Mouse (Mus musculus) hindbrain, embryonic 10.5 days (tissue): Measurements from ENCODE around the gene Slc36a2. TPM values are rescaled to one million over a fixed set of nuclear protein-coding genes. Genes with fewer than 3 reads are reported as not detected.
A peak's percentile ranks its signal among the peaks of the same experiment; 100 is the strongest.
"Not testable (repeated sequence)": the region's sequence is repeated elsewhere in the genome, so short reads cannot be mapped to it uniquely, and the experiment has no call there.

ENCODE experiments used
- DNase-seq: peaks from one replicate; pipeline ENCODE4 v3.0.0-alpha.2; 2017; ENCODE audit warnings: low spot score
- H3K27ac ChIP-seq: fragments of 300-500 bp; sonication (generic); 2 replicates; pipeline ENCODE4 v1.5.1; 2016; ENCODE audit warnings: mild to moderate bottlenecking, moderate library complexity
- H3K27me3 ChIP-seq: fragments of 300-500 bp; sonication (generic); 2 replicates; pipeline ENCODE4 v1.6.1; 2016; ENCODE audit warnings: mild to moderate bottlenecking; ENCODE audit not compliant: poor library complexity, insufficient read depth, severe bottlenecking
- H3K36me3 ChIP-seq: fragments of 300-500 bp; sonication (generic); 2 replicates; pipeline ENCODE4 v1.6.1; 2016; ENCODE audit warnings: mild to moderate bottlenecking, moderate library complexity
- H3K4me1 ChIP-seq: fragments of 300-500 bp; sonication (generic); replicated peaks from 2 replicates; pipeline ENCODE4 v1.6.1; 2016; ENCODE audit warnings: mild to moderate bottlenecking
- H3K4me3 ChIP-seq: fragments of 300-500 bp; sonication (generic); 2 replicates; pipeline ENCODE4 v1.5.1; 2016; ENCODE audit warnings: mild to moderate bottlenecking, moderate library complexity
- H3K9me3 ChIP-seq: fragments of 300-500 bp; sonication (generic); 2 replicates; pipeline ENCODE4 v1.6.1; 2016; ENCODE audit warnings: mild to moderate bottlenecking, moderate library complexity
- WGBS: fragments of 180-500 bp; shearing (Covaris S2); methylation state at CpG from one replicate; pipeline ENCODE4 v1.1.7; 2016; 5-methylcytosine and 5-hydroxymethylcytosine counted together
- polyA plus RNA-seq: library from polyadenylated mRNA; unstranded; fragments of >200 nt; fragmentation: Nextera tagmentation; extraction: Ambion mirVana; gene quantifications from 2 replicates; pipeline ENCODE4 v1.2.1, GENCODE M21; 2016

Slc36a2 gene
- polyA plus RNA-seq, 1 experiment from 2014 or later, result 1.0 TPM

DNA sequence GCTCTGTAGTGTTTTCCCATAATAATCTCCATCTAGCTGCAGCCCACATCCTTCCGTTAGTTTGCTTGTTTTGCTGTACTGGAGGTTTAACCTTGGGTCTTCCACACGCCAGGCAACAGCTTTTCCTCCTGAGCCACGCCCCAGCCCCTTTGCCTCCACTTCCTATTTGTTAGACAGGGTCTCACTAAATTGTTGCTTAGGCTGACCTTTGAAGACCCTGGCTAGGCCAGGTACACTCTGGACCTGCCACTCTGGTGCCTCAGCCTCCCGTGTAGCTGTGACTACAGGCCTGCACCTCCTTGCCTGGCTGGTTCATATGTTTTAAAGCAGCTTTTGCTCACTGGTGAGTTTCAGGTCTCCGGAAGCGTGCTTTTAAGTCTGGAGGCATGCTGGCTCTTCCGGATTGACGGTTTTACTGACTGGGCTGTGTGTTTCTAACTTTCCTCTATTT lies 64.0 kb downstream of the Slc36a2 start:
- no peaks in the 10 kb centered on the region for H3K36me3 ChIP-seq
- H3K27me3 ChIP-seq, result no peaks in the 10 kb centered on the region
- no peaks in the 10 kb centered on the region for H3K4me1 ChIP-seq
- no peak overlapping the region for H3K27ac ChIP-seq
- no peaks in the 10 kb centered on the region for H3K9me3 ChIP-seq
- H3K4me3 ChIP-seq, result no peak overlapping the region
- WGBS, result 81% methylated on average over 8 of the region's 8 CpGs
- DNase-seq, result no peak

DNA sequence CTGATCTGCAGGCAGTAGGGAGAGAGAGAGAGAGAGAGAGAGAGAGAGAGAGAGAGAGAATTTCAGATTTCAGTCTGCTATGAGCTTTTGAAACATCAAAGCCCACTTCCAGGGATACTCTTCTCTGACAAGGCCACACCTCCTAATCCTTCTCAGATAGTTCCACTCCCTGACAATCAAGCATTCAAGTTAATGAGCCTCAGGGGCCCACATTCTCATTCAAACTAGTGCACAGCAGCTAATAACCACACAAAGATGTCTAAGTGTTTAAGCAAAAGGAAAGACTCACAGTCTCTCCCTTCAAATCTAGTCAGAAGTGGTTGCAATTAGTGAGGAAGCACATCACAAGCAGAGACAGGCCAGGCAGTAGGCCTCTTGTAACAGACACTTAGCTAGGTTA lies 64.6 kb downstream of the Slc36a2 start:
- no peaks in the 10 kb centered on the region for H3K9me3 ChIP-seq
- H3K27me3 ChIP-seq, result no peaks in the 10 kb centered on the region
- no peaks in the 10 kb centered on the region for H3K4me1 ChIP-seq
- no peak for DNase-seq
- no peak overlapping the region for H3K27ac ChIP-seq
- no peak overlapping the region for H3K4me3 ChIP-seq
- no peaks in the 10 kb centered on the region for H3K36me3 ChIP-seq

DNA sequence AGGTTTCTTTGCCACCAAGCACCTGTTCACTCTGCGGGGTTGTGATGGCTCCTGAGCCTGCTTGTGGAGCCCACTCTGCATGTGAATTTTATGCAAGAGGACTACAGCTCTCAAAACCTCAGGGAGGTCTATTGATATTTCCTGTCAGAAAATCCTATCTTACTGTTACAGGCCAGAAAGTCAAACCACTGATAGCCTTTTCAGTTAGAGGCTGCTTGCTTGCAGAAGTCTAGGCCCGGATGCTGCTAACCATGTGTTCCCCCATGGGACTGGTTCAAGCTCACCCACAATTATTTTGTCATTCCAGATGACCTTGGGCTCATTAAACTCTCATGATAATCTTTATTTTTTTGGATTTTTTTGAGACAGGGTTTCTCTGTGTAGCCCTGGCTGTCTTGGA lies 67.8 kb downstream of the Slc36a2 start:
- 89% methylated on average over 2 of the region's 2 CpGs for WGBS
- Histone ChIP-seq H3K27me3 (no peaks in the 10 kb centered on the region), H3K9me3 (no peaks in the 10 kb centered on the region), H3K27ac (no peak overlapping the region), H3K36me3 (no peaks in the 10 kb centered on the region), H3K4me1 (peaks cover 12% of the 10 kb centered on the region), H3K4me3 (no peak overlapping the region)
- no peak for DNase-seq

DNA sequence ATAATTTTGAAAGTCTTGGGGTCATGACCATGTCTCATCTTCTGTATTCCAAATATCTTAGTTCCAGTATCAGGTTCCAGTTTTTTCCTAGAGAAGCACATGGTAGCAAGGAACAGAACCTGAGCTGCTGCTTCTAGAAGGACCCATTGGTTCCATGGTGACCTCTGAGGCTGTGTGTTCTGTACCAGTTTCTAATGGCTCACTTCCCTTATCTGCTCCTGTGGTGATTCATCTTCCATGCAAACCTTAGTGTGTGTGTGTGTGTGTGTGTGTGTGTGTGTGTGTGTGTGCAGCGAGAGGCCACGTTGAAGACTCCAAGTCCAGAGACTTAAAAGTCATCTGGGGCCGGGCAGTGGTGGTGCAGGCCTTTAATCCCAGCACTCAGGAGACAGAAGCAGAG lies 68.9 kb downstream of the Slc36a2 start:
- H3K4me3 ChIP-seq, result no peak overlapping the region
- H3K36me3 ChIP-seq, result no peaks in the 10 kb centered on the region
- H3K27me3 ChIP-seq, result no peaks in the 10 kb centered on the region
- whole genome bisulfite sequencing, result 85% methylated on average over 3 of the region's 3 CpGs
- no peaks in the 10 kb centered on the region for H3K9me3 ChIP-seq
- DNase-seq, result no peak
- peaks cover 12% of the 10 kb centered on the region for H3K4me1 ChIP-seq
- H3K27ac ChIP-seq, result no peak overlapping the region

DNA sequence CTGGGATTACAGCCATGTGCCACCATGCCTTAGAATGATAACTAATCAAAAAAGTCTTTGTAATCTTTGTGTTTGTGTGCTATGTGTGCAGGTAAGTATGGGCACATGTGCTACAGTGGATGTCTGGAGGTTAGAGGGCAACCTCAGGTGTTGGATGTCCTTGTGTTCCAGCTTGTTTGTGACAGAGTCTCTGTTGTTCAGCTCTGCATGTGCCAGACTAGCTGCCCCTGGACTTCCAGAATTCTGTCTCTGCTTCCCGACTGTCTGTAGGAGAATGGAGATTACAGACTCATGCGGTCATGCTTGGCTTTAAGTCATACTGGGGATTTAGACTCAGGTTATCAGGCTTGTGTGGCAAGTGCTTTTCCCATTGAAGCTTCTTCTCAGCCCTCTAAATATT lies 70.6 kb downstream of the Slc36a2 start:
- DNase-seq, result no peak
- Histone ChIP-seq H3K9me3 (no peaks in the 10 kb centered on the region), H3K27me3 (no peaks in the 10 kb centered on the region), H3K4me3 (no peak overlapping the region), H3K36me3 (no peaks in the 10 kb centered on the region), H3K27ac (no peak overlapping the region), H3K4me1 (peaks cover 12% of the 10 kb centered on the region)
- 79% methylated on average over 2 of the region's 2 CpGs for WGBS

DNA sequence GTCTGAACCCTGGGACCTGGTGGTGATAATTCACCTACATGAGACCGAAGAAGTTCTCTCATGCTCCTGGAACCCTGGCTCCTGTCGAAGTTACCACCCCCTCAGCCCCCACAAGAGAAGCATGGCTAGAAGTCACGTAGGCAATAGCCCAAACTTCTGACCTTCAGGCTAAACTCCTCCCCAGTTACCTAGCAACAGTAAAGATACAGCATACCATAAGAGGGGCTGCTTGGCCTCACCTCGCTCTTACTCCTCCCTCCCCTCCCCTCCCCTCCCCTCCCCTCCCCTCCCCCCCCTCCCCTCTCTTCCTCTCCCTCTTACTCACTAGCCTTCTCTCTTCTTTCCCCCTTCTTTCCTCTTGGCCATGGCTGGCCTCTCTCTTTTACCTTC lies 71.0 kb downstream of the Slc36a2 start:
- H3K4me3 ChIP-seq, H3K27ac ChIP-seq, H3K27me3 ChIP-seq, DNase-seq, H3K9me3 ChIP-seq, H3K36me3 ChIP-seq: not testable (repeated sequence)
- peaks cover 12% of the 10 kb centered on the region for H3K4me1 ChIP-seq
- WGBS, result 42% methylated on average over 4 of the region's 4 CpGs

DNA sequence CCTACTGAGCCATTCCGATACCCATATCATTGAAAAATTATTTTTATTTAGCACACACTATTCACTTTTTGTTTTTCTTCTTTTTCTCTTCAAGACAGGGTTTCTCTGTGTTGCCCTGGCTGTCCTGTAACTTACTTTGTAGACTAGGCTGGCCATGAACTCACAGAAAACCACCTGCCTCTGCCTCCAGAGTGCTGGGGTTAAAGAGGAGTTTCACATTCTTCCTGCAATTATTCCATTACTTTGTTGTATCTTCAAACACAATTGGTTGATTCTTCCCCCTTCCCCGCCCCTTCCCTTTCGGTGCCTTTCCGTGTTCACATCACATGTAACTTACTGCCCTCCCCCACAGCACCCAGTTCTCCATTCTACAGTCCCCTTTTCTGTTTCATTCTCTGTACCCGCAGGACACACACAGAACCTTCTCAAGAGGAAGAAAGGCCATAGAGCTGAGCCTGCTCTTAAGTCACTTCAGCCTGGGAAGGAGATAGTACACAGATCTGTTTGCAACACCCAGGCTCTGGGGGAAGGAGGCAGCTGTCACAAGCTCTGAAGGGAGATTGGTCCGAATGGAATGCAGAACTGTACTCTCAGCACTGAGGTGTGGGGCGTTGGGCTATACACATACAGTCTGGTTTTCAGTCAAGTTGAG lies 71.5 kb downstream of the Slc36a2 start:
- no peak overlapping the region for H3K4me3 ChIP-seq
- no peaks in the 10 kb centered on the region for H3K9me3 ChIP-seq
- peaks cover 12% of the 10 kb centered on the region for H3K4me1 ChIP-seq
- peak; percentile 6 for DNase-seq
- 73% methylated on average over 7 of the region's 7 CpGs for WGBS
- no peak overlapping the region for H3K27ac ChIP-seq
- H3K36me3 ChIP-seq, result no peaks in the 10 kb centered on the region
- no peaks in the 10 kb centered on the region for H3K27me3 ChIP-seq

DNA sequence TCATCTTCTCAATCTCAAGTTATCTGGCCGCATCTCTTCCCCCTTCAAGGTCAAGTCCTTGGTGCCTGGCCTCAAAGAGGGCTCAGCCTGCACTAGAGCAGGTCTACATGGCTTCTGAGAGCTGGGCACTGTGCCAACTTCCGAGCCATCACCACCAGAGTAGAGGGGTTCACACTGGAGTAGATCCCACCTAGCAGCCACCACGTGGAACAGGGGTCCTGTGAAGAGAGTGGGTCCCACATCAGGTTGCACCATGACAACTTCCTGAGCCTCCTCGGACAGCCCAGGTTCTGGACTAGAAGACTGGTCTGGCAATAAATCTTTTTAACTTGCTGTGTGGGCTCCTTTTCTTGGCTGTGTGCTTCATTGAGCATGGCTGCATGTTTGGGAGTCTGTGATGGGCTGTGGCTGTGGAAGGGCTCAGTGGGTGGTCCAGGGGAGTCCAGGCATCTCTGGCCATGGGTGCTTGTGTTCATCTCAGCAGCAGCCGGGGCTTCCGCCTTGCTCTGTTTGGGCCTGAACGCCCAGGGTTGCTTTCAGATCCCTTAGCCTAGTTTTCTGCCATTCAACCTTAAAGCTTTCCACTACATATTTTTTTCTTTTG lies 74.2 kb downstream of the Slc36a2 start:
- Histone ChIP-seq H3K4me1 (peaks cover 12% of the 10 kb centered on the region), H3K4me3 (no peak overlapping the region), H3K27ac (no peak overlapping the region), H3K27me3 (no peaks in the 10 kb centered on the region), H3K9me3 (no peaks in the 10 kb centered on the region), H3K36me3 (no peaks in the 10 kb centered on the region)
- 84% methylated on average over 7 of the region's 7 CpGs for WGBS
- no peak for DNase-seq

DNA sequence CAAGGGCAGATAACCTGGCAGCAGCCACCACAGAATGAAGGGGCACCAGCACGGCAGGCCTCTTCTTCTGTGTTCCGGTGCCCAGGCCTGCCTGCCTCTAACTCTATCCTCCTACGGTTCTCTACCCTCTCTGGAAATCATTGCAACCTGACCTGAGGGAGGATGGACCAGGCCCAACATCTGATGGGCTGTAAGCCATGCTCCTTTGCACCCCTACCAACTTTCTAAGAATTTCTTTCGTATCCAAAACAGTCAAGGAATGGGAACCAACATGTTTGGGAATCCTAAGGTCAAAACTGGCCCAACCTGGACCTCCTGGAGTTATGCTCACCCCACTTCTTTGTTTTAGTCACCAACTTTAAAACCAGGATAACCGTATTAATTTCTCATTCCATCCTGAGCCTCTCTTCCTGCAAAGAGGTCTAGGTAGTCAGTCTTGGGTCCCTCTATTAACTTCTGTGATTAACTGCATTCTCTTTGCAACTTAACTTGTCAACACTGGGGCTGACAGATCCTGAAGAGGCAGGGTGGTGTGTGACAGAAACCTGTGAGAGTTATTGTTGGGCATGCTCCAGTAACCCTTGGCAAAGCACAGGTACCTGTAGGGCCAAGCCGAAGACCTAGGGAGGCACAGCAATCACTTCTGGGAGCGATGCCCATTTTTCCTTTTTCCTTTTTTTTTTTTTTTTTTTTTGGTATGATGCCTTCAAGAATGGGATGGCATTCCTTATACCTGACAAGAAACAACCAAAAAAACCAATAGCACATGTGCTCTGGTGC lies 75.2 kb downstream of the Slc36a2 start:
- DNase-seq, result no peak
- 93% methylated on average over 7 of the region's 7 CpGs for WGBS
- Histone ChIP-seq H3K27ac (no peak overlapping the region), H3K36me3 (no peaks in the 10 kb centered on the region), H3K27me3 (no peaks in the 10 kb centered on the region), H3K4me3 (no peak overlapping the region), H3K4me1 (peaks cover 12% of the 10 kb centered on the region), H3K9me3 (no peaks in the 10 kb centered on the region)

Other genes with a start within 250 kb of the Slc36a2 start
- gene Tnip1, start 222.2 kb downstream of the Slc36a2 start, polyA plus RNA-seq, result 14.2 and 14.7 TPM in 2 replicates
- gene Anxa6, start 151.6 kb downstream of the Slc36a2 start, polyA plus RNA-seq, result 61.0 and 68.8 TPM in 2 replicates
- gene Ccdc69, start 106.9 kb downstream of the Slc36a2 start, polyA plus RNA-seq, result 0.25 and 0.56 TPM in 2 replicates
- 10.7 and 13.0 TPM in 2 replicates for gene Gm2a, start 87.0 kb downstream of the Slc36a2 start, polyA plus RNA-seq
- gene Slc36a3, start 33.4 kb downstream of the Slc36a2 start, polyA plus RNA-seq, result not detected in 2 replicates
- gene Slc36a1, start 19.3 kb upstream of the Slc36a2 start, polyA plus RNA-seq, result 1.6 TPM in 2 replicates
- 0.01 and 0.07 TPM in 2 replicates for gene Fat2, start 151.5 kb upstream of the Slc36a2 start, polyA plus RNA-seq
- gene Sparc, start 238.1 kb upstream of the Slc36a2 start, polyA plus RNA-seq, result 400 and 454 TPM in 2 replicates